Mouse (Mus musculus) ES-E14 (cell line): ENCODE measurements around the gene Ccdc126. TPM values are rescaled to one million over a fixed set of nuclear protein-coding genes. Genes with fewer than 3 reads are reported as not detected.

Experiments used
- DNase-seq: peaks from one replicate; pipeline ENCODE4 v3.0.0-alpha.2; 2013; ENCODE audit warnings: low read depth, low spot score
- H3K27ac ChIP-seq: 2 replicates; pipeline ENCODE4 v1.5.1; 2012; ENCODE audit warnings: low read depth, mild to moderate bottlenecking, low read length, moderate library complexity, mixed read lengths; ENCODE audit not compliant: poor library complexity, insufficient read depth, severe bottlenecking
- H3K36me3 ChIP-seq: 2 replicates; pipeline ENCODE4 v1.6.1; 2012; ENCODE audit warnings: mild to moderate bottlenecking, low read length, moderate library complexity, mixed read lengths; ENCODE audit not compliant: control insufficient read depth, poor library complexity, insufficient read depth, severe bottlenecking
- H3K4me1 ChIP-seq, 2 experiments: fragments of 150-350 bp in 1 of 2; sonication (generic) in 1 of 2; 2 replicates each; pipeline ENCODE4 v1.6.1; 2012; ENCODE audit warnings: low read length in 2 of 2, mild to moderate bottlenecking in 1 of 2, mixed read lengths in 1 of 2; ENCODE audit not compliant: control insufficient read depth in 2 of 2, insufficient read depth in 2 of 2, poor library complexity in 1 of 2
- H3K4me3 ChIP-seq, 2 experiments: fragments of 150-350 bp in 1 of 2; sonication (generic) in 1 of 2; 2 replicates each; pipeline ENCODE4 v1.5.1; 2012; ENCODE audit warnings: low read length in 2 of 2, low read depth in 1 of 2, mild to moderate bottlenecking in 1 of 2, mixed read lengths in 1 of 2; ENCODE audit not compliant: insufficient read depth in 1 of 2, poor library complexity in 1 of 2, severe bottlenecking in 1 of 2
- H3K9ac ChIP-seq: 2 replicates; pipeline ENCODE4 v1.6.1; 2012; ENCODE audit warnings: low read depth, mild to moderate bottlenecking, low read length, mixed read lengths; ENCODE audit not compliant: poor library complexity, insufficient read depth, severe bottlenecking
- H3K9me3 ChIP-seq: fragments of 150-350 bp; sonication (generic); 2 replicates; pipeline ENCODE4 v1.6.1; 2012; ENCODE audit warnings: low read depth, mild to moderate bottlenecking, low read length; ENCODE audit not compliant: control insufficient read depth, insufficient read depth
- CHD2 ChIP-seq: IDR thresholded peaks from 2 replicates; pipeline ENCODE4 v1.6.1; 2014; ENCODE audit warnings: mild to moderate bottlenecking, low read depth, low read length, inconsistent platforms
- HCFC1 ChIP-seq: IDR thresholded peaks from 2 replicates; pipeline ENCODE4 v1.6.1; 2012; ENCODE audit warnings: low read length, inconsistent platforms, borderline replicate concordance; ENCODE audit not compliant: insufficient read depth
- MAFK ChIP-seq: IDR thresholded peaks from 2 replicates; pipeline ENCODE4 v1.6.1; 2014; ENCODE audit warnings: mild to moderate bottlenecking, low read depth, low read length, inconsistent platforms; ENCODE audit not compliant: insufficient read depth
- ZC3H11A ChIP-seq: IDR thresholded peaks from 2 replicates; pipeline ENCODE4 v1.6.1; 2012; ENCODE audit warnings: low read depth, mild to moderate bottlenecking, inconsistent platforms, low read length, borderline replicate concordance
- ZNF384 ChIP-seq: IDR thresholded peaks from 2 replicates; pipeline ENCODE4 v1.6.1; 2012; ENCODE audit warnings: low read depth, low read length, inconsistent platforms
- in situ Hi-C, 2 experiments: fragments of 600-800 bp; cut with MboI; formaldehyde crosslinking; loops; one replicate each; pipeline ENCODE4 v1.15.1; 2025; ENCODE audit warnings: low sequenced_read_pairs in 2 of 2, inconsistent platforms in 1 of 2; ENCODE audit not compliant: unreplicated experiment in 2 of 2
- total RNA-seq: library from RNA; depleted of rRNA; stranded (reverse); fragments of 300-350 nt; gene quantifications from 2 replicates; pipeline ENCODE4 v1.2.3, GENCODE M21; 2012

Gene Ccdc126
- total RNA-seq, 1 experiment = 8.4 TPM

DNA sequence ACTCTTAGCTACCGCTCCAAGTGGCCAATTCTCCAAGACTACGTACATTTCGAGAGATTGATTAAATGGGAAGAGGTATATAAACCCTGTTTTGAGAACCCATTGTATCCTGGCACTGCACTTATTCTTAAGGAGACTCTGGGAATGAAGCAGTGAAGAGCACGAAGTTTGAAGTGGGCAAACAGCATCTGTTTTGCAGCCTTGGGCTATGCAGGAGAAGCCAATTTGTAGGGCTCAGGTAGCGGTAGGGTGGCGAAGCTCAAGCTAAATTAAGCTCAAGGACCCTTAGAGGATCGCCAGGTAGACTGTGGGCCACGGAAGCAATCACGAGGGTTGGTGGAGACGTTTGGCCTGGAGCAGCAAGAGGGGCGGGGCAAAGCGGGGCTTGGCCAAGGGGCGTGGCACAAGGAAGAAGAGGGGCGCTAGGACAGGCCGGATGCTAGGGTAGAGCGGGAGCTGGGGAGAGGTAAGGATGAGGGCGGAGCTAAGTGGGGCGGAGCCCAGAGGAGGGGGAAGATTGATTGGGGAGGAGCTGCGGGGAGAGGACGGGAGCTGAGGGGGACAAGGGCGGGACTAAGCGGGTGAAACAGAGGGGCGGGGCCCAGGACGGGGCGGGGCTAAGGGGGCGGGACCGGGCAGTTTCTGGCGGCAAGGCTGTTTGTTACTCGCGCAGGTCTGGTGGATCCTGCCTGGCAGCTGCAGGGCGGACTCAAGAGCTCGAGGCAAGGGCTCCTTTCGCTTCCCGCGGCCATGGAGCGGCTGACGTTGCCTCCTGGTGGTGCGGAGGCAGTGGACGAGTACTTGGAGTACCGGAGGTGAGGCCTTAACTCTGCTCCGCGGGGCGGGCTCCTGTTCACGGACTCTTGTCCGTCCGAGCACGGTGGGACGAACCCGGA is 48.3 kb downstream of the Ccdc126 start, which contains the start of gene Fam221a:
Fam221a (plus strand) TSS at position 581 of the 896 bp plus-strand sequence.
- H3K9ac ChIP-seq = peak within 1 kb of the TSS; percentile 90
- peak; percentile 99 for DNase-seq
- H3K9me3 ChIP-seq = no peaks in the 10 kb centered on the region
- peaks cover 0 to 5% of the 10 kb centered on the region in 2 experiments; a peak in 1 of 4 replicates for H3K4me1 ChIP-seq
- TF ChIP-seq MAFK (no peak), HCFC1 (no peak), CHD2 (no peak), ZNF384 (no peak), ZC3H11A (0 out of 2 replicates have a peak, but pooled peaks have one; percentile 1)
- H3K27ac ChIP-seq = no peak within 1 kb of the TSS
- H3K36me3 ChIP-seq = no peaks in the 10 kb centered on the region
- in situ Hi-C loops = loop anchor here (10.0 to 25.0 kb wide), 2 partner anchors 303 to 330 kb away; partner anchors contain the start of gene Gpnmb (in 1 of the 2)
- peak within 1 kb of the TSS; percentile 69 to 79 for H3K4me3 ChIP-seq

DNA sequence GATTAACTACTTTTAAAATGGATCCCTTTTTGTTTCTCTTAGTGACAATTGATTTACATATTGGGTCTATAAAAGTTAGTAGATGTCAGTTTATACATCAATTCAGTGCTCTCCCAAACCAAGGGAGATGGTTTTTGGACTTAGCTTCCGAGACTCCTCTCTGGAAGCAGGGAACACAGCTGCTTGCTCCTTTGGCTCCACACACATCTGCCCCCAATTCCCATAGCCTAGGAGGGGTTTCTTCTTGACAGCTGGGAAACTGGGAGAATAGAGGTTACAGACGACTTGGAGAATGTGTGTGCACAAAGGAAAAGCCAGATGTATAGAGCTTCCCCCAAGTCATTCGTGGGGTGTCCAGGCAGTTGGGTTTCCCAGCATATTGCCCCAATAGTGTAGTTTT is 49.1 kb downstream of the Ccdc126 start:
- no peak for TF ChIP-seq ZNF384
- TF ChIP-seq MAFK = no peak
- TF ChIP-seq ZC3H11A = no peak
- no peak for TF ChIP-seq HCFC1
- no peak for TF ChIP-seq CHD2
- Histone ChIP-seq H3K4me1 (peaks cover 0 to 5% of the 10 kb centered on the region in 2 experiments; a peak in 1 of 4 replicates), H3K9ac (no peak overlapping the region; the same call in 1 of the 2 replicates), H3K9me3 (no peaks in the 10 kb centered on the region), H3K4me3 (peak overlapping the region; percentile 69 to 79; a peak in 3 of 4 replicates), H3K36me3 (no peaks in the 10 kb centered on the region), H3K27ac (no peak overlapping the region)
- in situ Hi-C loops = loop anchor here (10.0 to 25.0 kb wide), 2 partner anchors 303 to 331 kb away; partner anchors contain the start of gene Gpnmb (in 1 of the 2)
- no peak for DNase-seq

DNA sequence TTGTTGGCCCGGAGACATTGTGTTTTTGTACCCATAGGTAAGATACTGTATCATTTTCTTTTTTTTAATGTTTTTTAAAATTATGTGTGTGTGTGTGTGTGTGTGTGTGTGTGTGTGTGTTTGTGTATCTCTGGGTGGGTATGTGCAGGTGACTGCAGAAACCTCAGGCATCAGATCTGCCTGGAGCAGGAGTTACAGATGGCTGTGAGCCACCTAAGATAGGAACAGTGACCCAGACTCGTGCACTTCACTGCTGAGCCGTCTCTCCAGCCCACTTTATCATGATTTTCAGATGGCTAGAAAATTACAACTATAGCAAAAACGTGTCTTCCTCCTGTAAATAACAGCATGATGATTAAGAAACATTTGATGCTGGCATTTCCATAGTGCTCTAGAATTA is 53.6 kb downstream of the Ccdc126 start:
- no peaks in the 10 kb centered on the region for H3K36me3 ChIP-seq
- no peak overlapping the region for H3K27ac ChIP-seq
- no peak overlapping the region for H3K9ac ChIP-seq
- H3K4me1 ChIP-seq = no peaks in the 10 kb centered on the region
- H3K4me3 ChIP-seq = no peak overlapping the region
- in situ Hi-C loops = loop anchor here in 1 of 2 experiments (25.0 kb wide), 1 partner anchor 335 kb away; the partner anchor contains the start of gene Gpnmb
- H3K9me3 ChIP-seq = no peaks in the 10 kb centered on the region
- TF ChIP-seq MAFK (no peak), HCFC1 (no peak), ZNF384 (no peak), ZC3H11A (no peak), CHD2 (no peak)
- DNase-seq = no peak

DNA sequence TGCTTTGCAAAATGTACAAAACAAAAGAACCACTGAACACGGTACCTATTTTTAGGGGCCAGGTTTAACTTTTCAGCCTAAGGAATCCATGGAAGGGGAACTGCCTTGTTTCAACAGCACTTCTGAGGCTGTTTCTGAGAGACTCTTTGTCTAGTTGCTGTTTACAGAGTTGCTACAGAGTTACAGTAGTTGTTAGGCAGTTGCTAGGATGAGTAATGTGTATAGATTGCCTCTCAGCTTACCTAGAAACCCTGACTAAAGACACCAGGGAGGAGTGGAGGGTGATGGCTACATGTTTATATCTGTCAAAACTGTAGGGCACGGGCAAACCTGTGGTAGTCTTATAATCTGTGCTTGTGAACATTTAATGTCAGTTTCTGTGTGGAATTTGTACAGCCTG is 54.9 kb downstream of the Ccdc126 start:
- TF ChIP-seq ZNF384 = no peak
- TF ChIP-seq ZC3H11A = no peak
- no peak for TF ChIP-seq CHD2
- TF ChIP-seq HCFC1 = no peak
- no peak for TF ChIP-seq MAFK
- no peak overlapping the region for H3K4me3 ChIP-seq
- H3K9me3 ChIP-seq = no peaks in the 10 kb centered on the region
- H3K27ac ChIP-seq = no peak overlapping the region
- 0 out of 4 replicates have a peak, but pooled peaks cover 0 to 2% of the 10 kb centered on the region in 2 experiments for H3K4me1 ChIP-seq
- H3K36me3 ChIP-seq = no peaks in the 10 kb centered on the region
- DNase-seq = no peak
- in situ Hi-C loops = loop anchor here in 1 of 2 experiments (25.0 kb wide), 1 partner anchor 337 kb away; the partner anchor contains the start of gene Gpnmb
- H3K9ac ChIP-seq = no peak overlapping the region
